Mouse (Mus musculus) right cerebral cortex, postnatal 36 days (tissue): ENCODE results near the gene Cxcl3.
"Not testable (repeated sequence)": the region's sequence is repeated elsewhere in the genome, so short reads cannot be mapped to it uniquely, and the experiment has no call there.

Experiments
- DNase-seq, 2 experiments: peaks; one replicate each; pipeline ENCODE4 v3.0.0; 2022; ENCODE audit warnings: low spot score in 2 of 2, mixed read lengths in 1 of 2

The Cxcl3 gene

DNA sequence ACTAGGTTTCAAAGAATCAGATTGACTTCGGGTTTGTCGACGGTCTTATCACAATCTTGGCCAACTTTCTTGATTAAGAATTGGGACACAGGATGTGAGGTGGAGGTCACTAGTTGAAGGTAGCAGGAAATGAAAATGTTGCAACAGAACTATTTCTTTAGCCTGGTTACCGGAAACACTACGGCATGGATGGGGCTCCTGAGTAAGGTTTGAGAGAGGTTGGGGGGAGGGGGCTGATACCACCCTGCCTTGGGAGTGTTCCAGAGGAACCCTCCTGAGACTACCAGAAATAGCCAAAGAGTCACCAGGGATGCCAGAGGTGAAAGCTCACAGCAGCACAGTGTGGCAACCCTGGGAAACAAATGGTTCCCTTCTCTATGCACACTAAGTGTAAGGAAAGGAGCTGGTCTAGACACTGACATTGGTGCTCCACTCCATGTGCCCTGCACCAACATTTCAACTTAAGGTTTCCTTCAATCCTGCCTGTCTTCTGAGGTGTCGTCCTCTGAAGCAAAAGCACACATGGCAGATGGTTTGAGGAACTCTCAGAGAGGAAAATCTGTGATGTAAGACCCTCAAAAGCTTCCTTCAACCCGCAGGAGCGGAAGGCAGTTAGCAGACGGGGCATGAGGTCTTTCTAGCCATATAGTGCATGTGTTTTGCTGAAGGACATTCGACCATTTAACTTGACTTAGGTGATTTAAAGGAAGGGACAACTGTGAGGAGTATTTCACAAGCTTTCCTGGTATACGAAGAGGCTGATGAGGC lies 3.6 kb downstream of the Cxcl3 start:
- no peak for DNase-seq

DNA sequence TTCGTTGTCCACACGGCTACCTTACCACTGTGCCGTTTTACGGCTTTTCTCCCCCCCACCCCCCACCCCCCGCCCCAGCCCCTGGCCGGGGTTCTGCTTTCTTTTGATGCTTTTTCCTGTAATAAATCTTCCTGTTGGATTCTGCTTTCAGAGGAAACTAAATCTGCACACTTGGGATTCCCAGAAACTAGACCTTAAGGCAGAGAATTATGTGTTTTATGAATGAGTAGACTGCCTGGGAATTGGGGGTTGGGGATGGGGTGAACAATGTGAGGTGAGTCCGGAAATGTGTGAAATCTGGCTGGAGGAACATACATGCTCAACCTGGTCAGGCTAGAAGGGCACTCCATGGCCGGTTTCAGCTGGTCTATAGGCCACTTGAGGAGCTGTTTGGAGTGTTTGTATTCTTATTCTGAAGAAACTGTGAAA lies 4.2 kb downstream of the Cxcl3 start:
- no peak for DNase-seq

DNA sequence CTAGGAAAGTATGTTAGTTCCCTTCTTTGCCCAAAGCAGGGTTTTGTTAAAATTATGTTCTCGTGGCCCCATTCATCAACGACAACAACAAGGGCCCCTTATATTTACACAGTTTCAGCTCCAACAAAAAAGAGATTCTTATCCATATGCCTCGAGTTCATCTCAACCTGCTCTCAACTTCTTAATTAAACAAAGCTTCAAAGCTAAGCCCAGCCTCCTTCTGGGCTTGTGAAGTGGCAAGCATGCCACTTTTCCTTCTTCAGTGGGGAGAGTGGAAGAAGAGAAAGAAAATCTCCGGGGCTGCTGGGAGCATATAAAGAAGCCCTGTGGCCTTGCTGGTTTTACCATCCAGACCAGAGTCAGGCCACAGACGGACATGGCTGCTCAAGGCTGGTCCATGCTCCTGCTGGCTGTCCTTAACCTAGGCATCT lies 8.3 kb downstream of the Cxcl3 start, which contains the start of gene Cxcl15:
TSS of gene Cxcl15 (plus strand) at position 340 of the 431 bp plus-strand sequence.
- DNase-seq = no peak

DNA sequence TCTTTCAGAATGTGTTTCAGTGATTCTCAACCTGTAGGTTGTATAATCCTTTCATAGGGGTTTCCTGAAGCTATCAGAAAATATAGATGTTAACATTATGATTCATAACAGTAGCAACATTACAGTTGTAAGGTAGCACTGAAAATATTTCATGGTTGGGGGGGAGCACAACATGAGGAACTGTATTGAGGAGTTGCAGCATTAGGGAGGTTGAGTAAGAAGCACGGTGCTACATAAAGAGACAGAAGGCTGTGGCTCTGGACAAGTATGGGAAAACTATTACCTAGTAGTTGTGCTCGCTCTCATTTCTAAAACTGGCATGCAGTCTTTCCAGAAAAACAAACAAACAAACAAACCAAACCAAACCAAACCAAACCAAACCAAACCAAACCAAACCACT lies 9.5 kb downstream of the Cxcl3 start:
- DNase-seq = not testable (repeated sequence)

DNA sequence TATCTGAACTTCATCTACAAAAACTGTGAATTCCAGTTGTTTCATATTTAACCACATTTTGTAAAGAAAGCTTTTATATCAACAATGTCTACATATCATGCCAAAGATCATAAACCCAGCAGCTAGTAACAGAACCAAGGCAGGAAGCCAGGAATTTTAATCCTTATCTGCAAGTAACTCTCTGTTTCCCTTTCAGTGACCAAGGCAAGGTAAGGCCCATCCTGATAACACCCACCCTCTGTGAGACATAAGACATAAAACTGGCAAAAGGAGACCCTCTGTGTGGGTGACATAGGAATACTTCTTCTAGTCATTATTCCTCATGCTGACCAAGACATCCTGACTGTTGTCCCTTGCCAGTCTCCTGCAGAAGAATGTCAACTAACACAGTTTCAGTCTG lies 18.7 kb downstream of the Cxcl3 start:
- DNase-seq = no peak

DNA sequence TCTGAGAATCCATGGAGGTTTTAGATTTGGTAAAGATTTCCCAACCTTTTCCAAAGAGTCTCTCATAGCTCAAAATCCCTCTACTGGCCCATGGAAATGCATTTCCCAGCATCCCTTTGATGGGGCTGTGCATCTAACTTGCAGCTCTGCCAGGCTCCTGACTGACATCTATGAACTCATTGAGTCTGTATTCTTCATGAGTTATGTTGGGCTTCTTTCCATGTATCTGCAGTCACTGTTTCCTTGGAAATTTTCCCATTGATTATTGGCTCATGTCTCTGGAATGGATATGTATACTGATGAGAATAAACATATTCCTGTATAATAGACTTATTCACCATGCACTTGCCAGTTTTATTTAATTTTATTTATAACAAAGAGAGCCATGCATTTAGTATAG lies 20.1 kb downstream of the Cxcl3 start:
- DNase-seq = no peak

DNA sequence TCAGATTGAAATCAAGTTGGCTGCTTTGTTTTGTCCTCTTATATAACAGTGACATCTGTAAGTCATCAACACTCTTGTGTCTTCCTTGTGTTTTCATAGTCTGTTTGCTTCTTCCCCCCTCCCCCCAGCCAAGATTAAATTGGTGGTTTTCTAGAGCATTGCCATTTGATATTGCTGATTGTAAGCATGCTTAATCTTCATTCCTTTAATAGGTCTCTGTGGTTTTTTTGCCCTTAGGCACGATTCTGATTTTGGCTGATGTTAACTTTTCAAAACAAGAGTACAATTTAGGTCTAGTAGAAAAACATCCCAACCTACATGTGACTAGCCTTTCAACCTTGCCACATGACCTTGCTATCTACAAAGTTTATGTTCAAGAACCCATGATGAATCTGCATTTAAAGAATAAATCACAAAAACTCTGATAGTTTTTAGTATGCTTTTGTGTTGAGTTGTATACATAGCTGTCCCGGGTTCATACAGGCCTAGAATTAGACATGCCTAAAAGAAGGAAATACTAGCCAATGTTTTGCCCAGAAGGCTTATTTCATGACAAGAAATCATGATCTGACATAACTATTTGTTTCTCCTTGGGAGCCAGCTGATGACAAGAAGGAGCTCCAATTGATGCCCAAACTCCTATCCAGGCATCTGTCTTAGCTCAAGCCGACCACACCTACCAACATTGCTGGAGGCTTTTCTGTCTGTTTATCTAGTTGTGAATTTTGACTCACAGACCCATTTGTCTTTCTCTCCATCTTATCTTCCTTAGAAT lies 21.5 kb downstream of the Cxcl3 start:
- DNase-seq = no peak

DNA sequence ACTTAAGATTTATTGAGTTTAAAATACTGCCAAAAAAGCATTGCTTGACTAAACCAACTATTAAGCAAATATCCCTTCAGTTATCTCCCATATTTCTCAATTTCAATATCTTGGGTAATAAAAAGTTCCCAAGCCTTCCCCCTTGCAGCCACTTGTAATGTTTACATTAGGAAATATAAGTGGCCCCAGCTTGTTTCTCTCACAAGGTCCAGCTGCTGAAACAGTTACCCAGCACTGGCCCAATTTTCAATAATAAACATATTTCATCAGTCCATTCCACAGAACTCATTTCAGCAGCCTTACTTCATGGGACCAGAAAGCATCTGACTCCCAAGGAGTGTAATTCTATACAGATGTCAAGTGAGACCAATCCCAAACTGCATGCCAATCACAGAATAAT lies 33.9 kb downstream of the Cxcl3 start:
- no peak for DNase-seq

DNA sequence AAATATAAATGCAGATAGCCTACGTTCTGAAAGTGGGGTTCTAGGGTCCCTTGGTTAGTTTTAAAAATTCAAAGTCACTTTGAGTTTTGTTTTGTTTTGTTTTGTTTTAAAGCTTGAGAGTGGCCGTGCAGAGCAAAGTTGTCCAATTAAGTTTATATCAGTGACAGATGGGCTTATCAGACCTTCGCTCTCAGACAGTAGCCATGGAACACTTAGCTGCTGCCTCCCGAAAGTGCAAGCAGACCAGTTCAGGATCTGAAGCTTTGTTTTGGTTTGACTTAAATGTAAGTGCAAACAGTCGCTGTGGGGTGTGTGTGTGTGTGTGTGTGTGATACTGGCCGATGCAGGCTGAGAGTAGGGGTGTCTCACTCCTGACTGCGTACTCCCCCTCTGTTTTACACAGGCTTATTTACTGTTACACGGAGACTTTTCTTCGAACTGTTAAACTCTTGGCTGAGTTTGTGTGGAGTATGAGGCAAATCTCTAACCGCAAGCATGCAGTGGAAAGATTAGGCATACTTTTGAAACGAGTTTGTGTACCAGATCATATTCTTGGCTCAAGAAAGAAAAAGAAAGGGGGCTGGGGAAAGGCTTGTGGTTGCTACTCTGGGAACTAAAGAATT lies 46.4 kb downstream of the Cxcl3 start:
- no peak for DNase-seq

DNA sequence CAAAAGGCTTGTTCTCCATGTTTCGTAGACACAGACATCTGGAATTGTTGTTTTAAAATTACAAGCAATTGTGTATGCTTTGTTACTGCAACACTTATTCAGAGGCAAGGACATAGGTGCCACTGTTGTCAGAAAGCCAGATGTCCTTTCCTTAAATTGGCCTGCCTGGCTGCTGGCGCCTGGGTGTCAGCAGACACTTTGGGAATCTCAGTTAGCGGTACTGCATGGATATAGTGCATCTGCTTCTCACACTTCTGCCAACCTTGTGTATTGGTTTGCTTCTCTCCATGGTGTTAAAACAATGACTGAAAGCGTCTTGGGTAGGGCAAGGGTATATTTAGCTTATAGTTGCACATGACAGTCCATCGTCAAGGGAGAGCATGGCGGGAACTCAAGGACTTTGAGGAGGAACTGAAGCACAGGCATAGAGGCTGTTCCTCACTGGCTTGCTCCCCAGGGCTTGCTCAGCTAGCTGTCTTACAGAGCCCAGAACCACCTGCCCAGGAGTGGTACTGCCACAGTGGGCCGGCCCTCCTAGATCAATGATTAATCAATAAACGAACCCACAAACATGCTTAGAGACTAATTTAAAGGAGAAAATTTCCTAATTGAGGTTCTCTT lies 47.0 kb downstream of the Cxcl3 start:
- no peak for DNase-seq

DNA sequence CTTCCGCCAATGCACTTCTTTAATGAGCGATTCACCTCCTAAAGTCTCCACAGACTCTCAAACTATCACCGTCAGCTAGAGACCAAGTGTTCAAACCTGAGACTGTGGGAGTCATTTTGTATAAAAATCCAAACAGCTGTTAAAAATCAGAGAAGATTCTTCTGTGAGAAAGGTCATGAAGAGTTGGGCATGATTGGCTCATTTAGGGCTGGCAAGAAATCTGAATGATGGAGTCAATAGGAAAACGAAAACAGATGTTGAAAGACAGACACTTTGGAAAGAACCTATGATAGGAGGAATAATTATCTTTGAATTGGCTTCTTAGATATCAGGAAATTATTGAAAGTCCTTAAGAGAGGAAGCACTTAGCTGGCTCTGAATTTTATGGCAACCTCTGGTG lies 48.5 kb downstream of the Cxcl3 start:
- DNase-seq = no peak

DNA sequence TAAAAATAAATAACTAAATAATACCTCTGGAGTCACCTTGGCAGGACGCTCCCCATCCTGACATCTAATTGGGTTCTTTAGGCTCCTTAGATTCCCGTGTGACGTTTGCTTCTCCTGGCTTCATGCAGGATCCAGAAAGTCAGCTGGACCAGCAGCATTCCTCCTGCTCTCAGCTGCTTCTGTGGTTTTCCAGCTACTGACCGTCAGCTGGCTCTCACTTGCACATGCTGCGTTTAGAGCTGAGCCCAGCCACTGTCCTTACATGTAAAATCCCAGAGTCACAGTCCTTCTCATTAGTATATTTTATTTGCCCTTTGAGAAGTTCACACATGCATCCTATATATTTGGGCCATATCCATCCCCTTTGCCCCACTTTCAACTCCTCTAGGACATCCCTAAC lies 52.7 kb downstream of the Cxcl3 start:
- no peak for DNase-seq
